Mouse (Mus musculus) myocyte (in vitro differentiated cells): ENCODE data around the gene Rapsn. TPM values are rescaled to one million over a fixed set of nuclear protein-coding genes. Genes with fewer than 3 reads are reported as not detected.
"Not testable (repeated sequence)": the region's sequence is repeated elsewhere in the genome, so short reads cannot be mapped to it uniquely, and the experiment has no call there.

Experiments used
- H3K27me3 ChIP-seq: one replicate; pipeline ENCODE4 v1.6.1; 2011; ENCODE audit not compliant: control insufficient read depth, insufficient read depth, insufficient read length
- H3K36me3 ChIP-seq: one replicate; pipeline ENCODE4 v1.6.1; 2011; ENCODE audit not compliant: control insufficient read depth, insufficient read depth
- H3K4me2 ChIP-seq: one replicate; pipeline ENCODE4 v1.6.1; 2011; ENCODE audit warnings: low read depth, control low read depth
- H3K4me3 ChIP-seq: one replicate; pipeline ENCODE4 v1.5.1; 2011; ENCODE audit warnings: mild to moderate bottlenecking, control low read depth, moderate library complexity
- H3K79me2 ChIP-seq: one replicate; pipeline ENCODE4 v1.6.1; 2011; ENCODE audit not compliant: control insufficient read depth, insufficient read depth
- H3ac ChIP-seq: one replicate; pipeline ENCODE4 v1.6.1; 2011; ENCODE audit not compliant: control insufficient read depth, insufficient read length
- CEBPB ChIP-seq: IDR thresholded peaks from 2 replicates; pipeline ENCODE4 v1.6.1; 2011; ENCODE audit warnings: mild to moderate bottlenecking, moderate library complexity; ENCODE audit not compliant: poor library complexity, insufficient read depth, severe bottlenecking
- E2F4 ChIP-seq: IDR thresholded peaks from one replicate; pipeline ENCODE4 v1.6.1; 2011; ENCODE audit warnings: mild to moderate bottlenecking, control low read depth, moderate library complexity; ENCODE audit not compliant: insufficient read depth
- MYOD1 ChIP-seq, 3 experiments: IDR thresholded peaks; one replicate each; pipeline ENCODE4 v1.6.1; 2011; ENCODE audit warnings: control low read depth in 2 of 3, low read depth in 2 of 3, mild to moderate bottlenecking in 2 of 3, moderate library complexity in 1 of 3; ENCODE audit not compliant: insufficient read length in 2 of 3, control insufficient read depth in 1 of 3
- MYOG ChIP-seq, 3 experiments: IDR thresholded peaks; one replicate each; pipeline ENCODE4 v1.6.1; 2011; ENCODE audit warnings: control low read depth in 2 of 3, low read depth in 2 of 3, mild to moderate bottlenecking in 2 of 3; ENCODE audit not compliant: insufficient read length in 2 of 3, control insufficient read depth in 1 of 3, insufficient read depth in 1 of 3
- POLR2A ChIP-seq: IDR thresholded peaks from one replicate; pipeline ENCODE4 v1.6.1; 2011; ENCODE audit warnings: low read depth, mild to moderate bottlenecking, control low read depth, moderate library complexity; ENCODE audit not compliant: insufficient read length
- POLR2AphosphoS2 ChIP-seq: IDR thresholded peaks from one replicate; pipeline ENCODE4 v1.6.1; 2011; ENCODE audit warnings: low read depth, control low read depth; ENCODE audit not compliant: insufficient read length
- REST ChIP-seq: IDR thresholded peaks from one replicate; pipeline ENCODE4 v1.6.1; 2011; ENCODE audit warnings: mild to moderate bottlenecking, control low read depth, moderate library complexity; ENCODE audit not compliant: insufficient read depth, insufficient read length
- SRF ChIP-seq: IDR thresholded peaks from one replicate; pipeline ENCODE4 v1.6.1; 2011; ENCODE audit warnings: low read depth; ENCODE audit not compliant: control insufficient read depth, insufficient read length
- TCF12 ChIP-seq: IDR thresholded peaks from one replicate; pipeline ENCODE4 v1.6.1; 2011; ENCODE audit warnings: mild to moderate bottlenecking, control low read depth; ENCODE audit not compliant: poor library complexity, insufficient read depth, severe bottlenecking
- TCF3 ChIP-seq: IDR thresholded peaks from one replicate; pipeline ENCODE4 v1.6.1; 2011; ENCODE audit warnings: low read depth, control low read depth; ENCODE audit not compliant: insufficient read length
- USF1 ChIP-seq: IDR thresholded peaks from one replicate; pipeline ENCODE4 v1.6.1; 2011; ENCODE audit warnings: low read depth, mild to moderate bottlenecking, control low read depth, moderate library complexity
- polyA plus RNA-seq: library from polyadenylated mRNA; unstranded; fragments of >200 nt; fragmentation: generic; extraction: Trizol; gene quantifications from one replicate; pipeline ENCODE4 v1.2.1, GENCODE M21; 2012; ENCODE audit warnings: missing spikeins

The Rapsn gene
- polyA plus RNA-seq, 1 experiment, result 199 TPM

DNA sequence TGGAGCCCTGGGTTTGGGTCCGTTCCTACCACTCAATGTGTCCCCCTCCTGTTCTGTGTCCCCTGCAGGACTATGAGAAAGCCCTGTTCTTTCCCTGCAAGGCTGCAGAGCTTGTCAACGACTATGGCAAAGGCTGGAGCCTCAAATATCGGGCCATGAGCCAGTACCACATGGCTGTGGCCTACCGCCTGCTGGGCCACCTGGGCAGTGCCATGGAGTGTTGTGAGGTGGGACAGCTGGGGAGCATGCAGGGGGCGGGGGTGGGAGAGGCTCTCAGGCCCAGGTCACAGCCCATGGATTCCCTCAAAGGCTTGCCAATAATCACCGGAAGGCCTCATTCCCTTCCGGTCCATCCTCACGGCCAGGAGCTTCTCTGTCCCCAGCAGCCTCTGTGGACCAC, 6.4 kb downstream of the Rapsn start:
- Histone ChIP-seq H3ac (no peak overlapping the region), H3K4me3 (no peak overlapping the region), H3K36me3 (no peaks in the 10 kb centered on the region), H3K4me2 (no peak overlapping the region), H3K27me3 (no peaks in the 10 kb centered on the region), H3K79me2 (peaks cover 8% of the 10 kb centered on the region)
- TF ChIP-seq TCF3 (no peak), MYOD1 (IDR thresholded peaks at IDR 0.05; ENCODE audit: control insufficient read depth in 1 of 3, insufficient read length in 2 of 3, low read depth in 2 of 3) (peak in 1 of 3 experiments; percentile 73), MYOG (IDR thresholded peaks at IDR 0.05; ENCODE audit: control insufficient read depth in 1 of 3, insufficient read depth in 1 of 3, insufficient read length in 2 of 3, low read depth in 2 of 3) (peak in 2 of 3 experiments; percentile 49 to 80), SRF (no peak)

DNA sequence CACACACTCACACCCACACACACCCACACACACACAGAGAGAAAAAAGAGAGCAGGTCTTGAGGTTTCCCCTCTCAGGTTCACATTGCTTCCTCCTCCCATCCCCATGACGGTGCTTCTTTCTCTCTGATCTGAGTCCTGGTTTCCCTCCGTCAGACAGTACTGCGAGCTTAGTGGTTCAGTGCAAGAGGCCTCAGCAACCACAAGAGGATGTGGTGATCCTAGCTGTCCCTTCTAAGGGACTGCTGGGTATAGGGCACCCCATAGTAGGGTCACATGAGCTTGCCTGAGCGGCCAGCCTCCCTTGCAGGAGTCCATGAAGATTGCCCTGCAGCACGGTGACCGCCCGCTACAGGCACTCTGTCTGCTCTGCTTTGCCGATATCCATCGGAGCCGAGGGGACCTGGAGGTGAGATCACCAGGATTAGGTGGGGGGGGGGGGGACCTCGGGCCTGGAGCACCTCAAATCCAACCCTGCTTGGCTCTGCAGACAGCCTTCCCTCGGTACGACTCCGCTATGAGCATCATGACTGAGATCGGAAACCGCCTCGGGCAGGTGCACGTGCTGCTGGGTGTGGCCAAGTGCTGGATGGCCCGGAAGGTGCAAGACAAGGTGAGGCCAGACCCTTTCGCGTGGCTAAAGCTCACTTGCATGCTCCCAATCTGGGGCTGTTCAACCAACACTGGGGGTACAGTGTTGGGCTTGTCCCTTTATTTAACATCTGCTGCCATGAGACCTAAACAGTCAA, 7.4 kb downstream of the Rapsn start:
- no peaks in the 10 kb centered on the region for H3K36me3 ChIP-seq
- TF ChIP-seq POLR2A (peak; percentile 12), REST (no peak)
- H3ac ChIP-seq, result no peak overlapping the region
- H3K4me2 ChIP-seq, result no peak overlapping the region
- H3K27me3 ChIP-seq, result no peaks in the 10 kb centered on the region
- H3K79me2 ChIP-seq, result no peaks in the 10 kb centered on the region
- H3K4me3 ChIP-seq, result no peak overlapping the region

DNA sequence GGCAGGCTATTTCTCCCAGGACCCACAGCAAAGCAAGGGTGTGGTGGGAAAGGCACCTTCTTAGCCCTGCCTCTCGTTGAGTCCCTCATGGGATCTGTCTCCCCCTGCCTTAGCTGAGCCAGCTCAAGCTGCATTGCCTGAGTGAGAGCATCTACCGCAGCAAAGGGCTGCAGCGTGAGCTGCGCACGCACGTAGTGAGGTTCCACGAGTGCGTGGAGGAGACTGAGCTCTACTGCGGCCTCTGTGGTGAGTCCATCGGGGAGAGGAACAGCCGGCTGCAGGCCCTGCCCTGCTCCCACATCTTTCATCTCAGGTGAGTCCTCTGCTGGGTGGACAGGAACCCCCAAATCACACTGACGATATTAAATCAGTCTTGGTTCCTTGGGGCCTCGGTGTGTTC, 9.3 kb downstream of the Rapsn start:
- H3K27me3 ChIP-seq, result no peaks in the 10 kb centered on the region
- no peak overlapping the region for H3K4me3 ChIP-seq
- TF ChIP-seq TCF3 (no peak), POLR2AphosphoS2 (peak; percentile 53), REST (no peak)
- no peaks in the 10 kb centered on the region for H3K79me2 ChIP-seq
- H3K36me3 ChIP-seq, result no peaks in the 10 kb centered on the region
- no peak overlapping the region for H3ac ChIP-seq
- no peak overlapping the region for H3K4me2 ChIP-seq

DNA sequence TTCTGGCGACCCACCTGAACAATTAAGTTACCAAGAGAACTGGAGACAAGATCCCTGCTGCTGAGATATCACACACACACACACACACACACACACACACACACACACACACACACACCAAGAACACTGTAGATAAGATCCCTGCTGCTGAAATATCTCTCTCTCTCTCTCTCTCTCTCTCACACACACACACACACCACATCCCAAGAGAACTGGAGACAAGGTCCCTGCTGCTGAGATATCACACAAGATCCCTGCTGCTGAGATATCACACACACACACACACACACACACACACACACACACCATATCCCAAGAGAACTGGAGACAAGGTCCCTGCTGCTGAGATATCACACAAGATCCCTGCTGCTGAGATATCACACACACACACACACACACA, 10.4 kb downstream of the Rapsn start:
- H3ac ChIP-seq, H3K4me3 ChIP-seq, H3K79me2 ChIP-seq, H3K27me3 ChIP-seq, H3K4me2 ChIP-seq, H3K36me3 ChIP-seq: not testable (repeated sequence)

DNA sequence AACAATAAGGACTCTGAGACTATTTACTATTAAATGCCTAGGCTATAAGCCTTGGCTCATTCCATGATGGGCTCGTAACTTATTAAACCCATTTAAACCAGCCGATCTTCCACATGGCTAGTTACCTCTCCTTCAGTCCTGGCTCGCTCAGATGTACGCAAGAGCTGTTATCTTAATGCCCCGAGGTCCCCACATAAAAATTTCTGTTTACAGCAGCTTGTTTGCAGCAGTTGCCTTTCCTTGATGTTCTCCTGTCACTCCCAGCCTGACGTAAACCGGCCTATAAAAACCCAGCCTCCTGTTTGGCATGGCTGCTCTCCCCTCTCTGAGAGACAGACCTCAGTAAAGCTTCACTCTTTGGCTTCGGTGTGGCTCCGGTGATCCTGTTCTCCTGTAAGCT, 11.9 kb downstream of the Rapsn start:
- H3K4me2 ChIP-seq, result no peak overlapping the region
- no peak for TF ChIP-seq REST
- TF ChIP-seq E2F4, result no peak
- TF ChIP-seq MYOG (IDR thresholded peaks at IDR 0.05; ENCODE audit: control insufficient read depth in 1 of 3, insufficient read depth in 1 of 3, insufficient read length in 2 of 3, low read depth in 2 of 3), result no peak
- TF ChIP-seq POLR2A, result no peak
- H3ac ChIP-seq, result no peak overlapping the region
- H3K27me3 ChIP-seq, result no peaks in the 10 kb centered on the region
- H3K36me3 ChIP-seq, result no peaks in the 10 kb centered on the region
- no peak overlapping the region for H3K4me3 ChIP-seq
- no peaks in the 10 kb centered on the region for H3K79me2 ChIP-seq

DNA sequence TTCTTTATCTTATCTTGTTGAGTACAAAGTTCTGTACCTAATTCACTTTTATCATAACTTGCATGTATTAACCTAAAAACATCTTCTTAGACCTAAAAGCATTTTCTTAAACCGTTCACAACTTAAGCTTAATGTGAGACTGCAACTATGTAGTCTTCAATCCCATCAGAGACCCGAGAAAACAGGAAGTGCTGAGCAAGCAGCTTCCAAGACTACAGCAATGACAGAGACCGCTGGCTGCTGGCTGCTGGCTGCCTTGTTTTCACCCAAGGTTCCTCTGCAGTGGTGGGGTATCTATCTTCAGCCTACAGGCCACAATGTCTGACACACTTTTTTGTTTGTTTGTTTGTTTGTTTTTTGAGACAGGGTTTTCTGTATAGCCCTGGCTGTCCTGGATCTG, 16.5 kb downstream of the Rapsn start:
- TF ChIP-seq MYOD1 (IDR thresholded peaks at IDR 0.05; ENCODE audit: control insufficient read depth in 1 of 3, insufficient read length in 2 of 3, low read depth in 2 of 3) (no peak), TCF12 (no peak), USF1 (no peak), REST (no peak), CEBPB (no peak), SRF (no peak), MYOG (IDR thresholded peaks at IDR 0.05; ENCODE audit: control insufficient read depth in 1 of 3, insufficient read depth in 1 of 3, insufficient read length in 2 of 3, low read depth in 2 of 3) (no peak), POLR2A (no peak)
- Histone ChIP-seq H3K4me3 (no peak overlapping the region), H3K36me3 (peaks cover 18% of the 10 kb centered on the region), H3K4me2 (no peak overlapping the region), H3K27me3 (no peaks in the 10 kb centered on the region), H3K79me2 (peaks cover 19% of the 10 kb centered on the region), H3ac (no peak overlapping the region)
